Mouse (Mus musculus) CD4-positive helper T cell, adult 2 months (primary cell): ENCODE data around the gene Mrln.

Experiments
- DNase-seq: peaks from one replicate; pipeline ENCODE4 v3.0.0-alpha.2; 2012; ENCODE audit warnings: low read depth, missing footprints, low spot score

Mrln gene

DNA sequence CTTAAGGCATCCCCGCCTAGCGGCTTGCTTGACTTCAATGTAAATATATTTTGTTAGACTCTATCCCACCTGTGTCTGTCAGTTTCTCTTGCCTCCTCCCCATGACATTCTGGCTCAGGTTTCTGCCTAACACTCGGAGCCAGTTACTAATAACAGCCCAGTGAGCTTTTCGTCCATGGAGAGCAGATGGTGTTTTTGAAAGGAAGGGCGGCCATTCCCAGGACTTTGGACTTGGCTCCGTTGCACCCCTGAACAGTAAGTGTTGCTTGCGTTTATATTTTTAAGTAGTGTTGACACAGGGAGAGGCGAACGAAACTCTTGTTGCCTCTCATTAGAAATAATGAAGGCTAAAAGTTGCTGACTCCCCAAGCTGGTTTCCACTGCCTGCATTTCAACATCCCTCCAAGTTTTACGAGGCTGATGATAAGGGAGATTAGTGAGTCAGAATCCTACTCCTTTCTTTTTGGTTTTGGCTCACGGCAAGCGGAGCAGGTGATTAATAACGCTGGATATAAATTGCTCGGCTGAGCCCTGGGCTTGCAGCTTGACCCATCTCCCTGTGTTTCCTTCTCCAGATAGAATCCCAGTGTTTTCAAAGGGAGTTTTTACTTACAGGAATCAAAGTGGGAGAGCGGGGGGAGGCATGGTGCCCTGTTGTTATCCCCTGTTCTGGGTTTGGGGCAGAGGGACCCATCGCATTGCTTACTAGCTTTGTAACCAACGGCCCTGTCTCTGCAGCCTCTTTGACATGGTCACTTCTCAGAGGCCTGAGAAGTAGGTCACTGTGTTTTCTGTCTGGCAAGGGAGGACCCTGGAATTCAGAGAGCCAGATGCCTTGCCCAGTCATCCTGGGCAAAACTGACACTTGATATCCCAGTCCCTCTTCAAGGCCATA, at the start of gene Mrln:
Mrln (plus strand) TSS at position 160 of the 895 bp plus-strand sequence.
- no peak for DNase-seq

GRCm38 (mm10) chr10:70156431-70157165, 47.9 kb upstream of the Mrln start:
- peak; percentile 37 for DNase-seq

- DNase-seq, result no peak
These were observed 44.7 kb upstream of the Mrln start for GRCm38 (mm10) chr10:70159651-70160320.

DNA sequence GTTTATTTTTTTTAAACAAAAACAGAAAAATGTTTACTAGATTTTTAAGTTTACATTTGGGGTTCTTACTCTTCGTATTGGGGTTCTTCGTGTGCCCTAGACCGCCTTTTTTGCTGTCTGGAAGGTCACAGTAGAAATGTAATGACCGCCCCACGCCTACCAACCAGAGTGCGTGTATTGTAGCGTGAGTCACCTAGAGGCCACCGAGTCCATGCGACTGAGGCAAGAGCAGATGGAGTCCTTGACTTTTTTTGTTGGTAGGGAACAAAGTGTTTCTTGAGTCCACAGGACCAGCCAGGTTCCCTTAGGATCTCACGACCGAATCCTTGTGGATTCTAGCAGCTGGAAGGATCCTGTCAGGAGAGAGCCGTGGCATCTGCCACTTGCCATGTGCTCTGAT, 43.7 kb upstream of the Mrln start:
- no peak for DNase-seq

- DNase-seq, result no peak
These were observed 43.0 kb upstream of the Mrln start for GRCm38 (mm10) chr10:70161504-70161903.

DNA sequence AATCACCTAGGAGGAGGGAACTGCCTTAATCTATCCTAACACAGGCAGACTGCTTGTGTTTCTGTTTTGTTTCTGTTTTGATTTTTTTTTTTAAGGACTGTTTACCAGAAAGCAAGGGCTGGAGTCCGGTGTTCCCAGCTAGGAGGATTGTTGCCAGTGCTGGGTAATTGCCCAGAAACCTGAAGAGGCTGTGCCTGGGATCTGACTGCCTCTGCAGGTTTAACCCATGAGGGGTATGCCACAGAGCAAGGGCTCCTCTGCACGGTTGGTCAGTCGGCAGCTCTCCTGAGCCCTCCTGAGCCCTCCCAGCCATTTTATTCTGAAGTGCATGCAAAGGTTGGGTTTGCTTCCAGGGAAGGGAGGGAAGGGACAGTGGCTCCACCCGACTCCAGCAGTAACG, 40.8 kb upstream of the Mrln start:
- no peak for DNase-seq

- no peak for DNase-seq
These were observed 38.6 kb upstream of the Mrln start for GRCm38 (mm10) chr10:70165877-70166276.

DNA sequence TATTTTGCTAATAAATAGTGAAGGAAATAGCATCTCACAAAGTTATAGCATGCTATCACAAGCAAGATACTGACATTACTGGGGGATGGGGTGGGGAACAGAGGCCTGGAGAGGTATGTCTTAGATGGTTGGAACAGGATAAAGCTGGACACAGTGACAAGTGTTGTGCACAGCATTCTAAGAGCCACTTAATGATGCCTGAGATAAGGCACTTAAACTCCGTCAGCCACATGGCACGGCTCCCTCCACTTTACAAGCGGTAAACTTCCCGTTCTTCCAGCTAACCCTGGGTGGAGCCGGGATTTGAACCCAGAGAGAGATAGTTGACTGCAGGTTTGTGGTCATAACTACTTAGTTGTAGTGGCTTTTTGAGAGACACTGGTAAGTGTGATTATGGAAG, 38.0 kb upstream of the Mrln start:
- no peak for DNase-seq

GRCm38 (mm10) chr10:70167625-70168024, 36.8 kb upstream of the Mrln start:
- no peak for DNase-seq

GRCm38 (mm10) chr10:70168396-70168795, 36.1 kb upstream of the Mrln start:
- no peak for DNase-seq

DNA sequence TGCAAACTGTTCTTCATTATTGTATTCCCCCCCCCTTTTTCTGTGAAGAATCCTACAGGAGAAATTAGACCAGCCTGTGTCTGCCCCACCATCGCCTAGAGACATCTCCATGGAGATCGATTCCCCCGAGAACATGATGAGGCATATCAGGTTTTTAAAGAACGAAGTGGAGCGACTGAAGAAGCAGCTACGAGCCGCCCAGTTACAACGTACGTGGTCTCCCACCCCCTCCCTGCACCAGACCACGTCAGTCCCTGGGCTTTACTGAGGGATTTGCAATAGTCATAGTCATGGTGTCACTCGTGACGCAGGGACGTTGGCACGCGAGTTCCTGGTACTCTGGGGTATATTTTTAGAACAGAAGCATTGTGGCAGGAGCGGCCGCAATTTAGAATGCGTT, 35.4 kb upstream of the Mrln start:
- DNase-seq, result no peak

- peak; percentile 62 for DNase-seq
These were observed 31.1 kb upstream of the Mrln start for GRCm38 (mm10) chr10:70173314-70173713.

- no peak for DNase-seq
These were observed 29.8 kb upstream of the Mrln start for GRCm38 (mm10) chr10:70174494-70175190.

DNA sequence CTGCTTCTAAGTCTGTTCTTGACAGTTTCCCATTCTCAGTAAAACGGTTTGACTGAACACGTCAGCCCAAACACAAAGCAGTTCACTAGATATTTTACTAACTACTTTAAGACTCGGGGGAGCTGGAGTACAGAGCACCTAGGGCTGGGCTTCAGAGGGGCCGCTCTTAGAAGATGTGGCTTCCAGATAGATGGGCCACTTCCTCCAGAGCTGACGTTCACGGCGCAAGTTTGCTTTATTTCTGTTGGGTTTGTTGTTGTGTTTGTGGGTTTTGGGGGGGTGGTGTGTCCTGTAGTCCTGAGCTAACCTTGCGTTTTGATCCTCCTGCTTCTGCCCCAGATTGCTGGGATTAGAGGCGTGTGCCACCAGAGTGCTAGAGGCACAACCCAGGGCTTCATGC, 23.7 kb upstream of the Mrln start:
- DNase-seq, result peak; percentile 74

GRCm38 (mm10) chr10:70181279-70181972, 23.0 kb upstream of the Mrln start:
- peak; percentile 64 for DNase-seq

DNA sequence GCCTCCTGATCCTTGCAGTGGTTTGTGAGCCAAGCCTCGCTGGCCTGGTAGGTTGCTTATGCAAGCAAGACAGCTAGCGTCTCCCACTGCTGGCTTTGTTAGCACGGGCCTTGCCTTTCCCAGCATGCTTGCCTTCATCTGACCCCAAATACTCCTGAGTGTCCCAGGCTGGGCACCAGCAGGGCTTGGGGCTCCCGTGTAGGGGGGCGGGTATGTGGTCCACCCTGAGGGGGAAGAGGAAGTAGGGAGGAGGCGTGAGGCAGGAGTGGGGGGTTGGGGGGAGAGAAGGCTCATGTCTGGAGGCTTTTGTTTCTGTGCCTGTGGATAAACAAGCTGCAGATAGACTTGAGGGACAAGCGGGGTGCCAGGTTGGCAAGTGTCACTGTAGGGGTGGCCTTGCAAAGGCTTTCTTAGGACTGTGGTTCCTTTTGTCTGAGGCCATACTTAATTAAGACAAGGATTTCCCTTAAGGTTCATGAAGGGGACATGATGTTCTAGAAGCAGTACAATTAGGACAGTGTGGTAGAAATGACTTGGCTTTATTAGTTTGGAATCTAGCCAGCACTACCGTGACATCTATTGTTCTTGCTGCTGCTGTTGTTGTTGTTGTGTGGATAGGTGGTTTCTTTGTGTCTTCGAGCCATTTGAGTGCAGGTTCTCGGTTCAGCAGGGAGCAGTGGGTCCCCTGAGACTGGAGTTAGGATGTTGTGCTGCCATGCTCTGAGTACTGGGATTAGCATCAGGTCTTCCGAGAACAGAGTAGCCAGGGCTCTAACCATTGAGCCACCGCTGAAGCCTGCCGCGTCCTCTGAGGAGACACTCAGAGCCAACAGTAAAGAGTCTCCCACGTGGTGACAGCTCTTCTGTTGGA, 21.0 kb upstream of the Mrln start:
- DNase-seq, result no peak

DNA sequence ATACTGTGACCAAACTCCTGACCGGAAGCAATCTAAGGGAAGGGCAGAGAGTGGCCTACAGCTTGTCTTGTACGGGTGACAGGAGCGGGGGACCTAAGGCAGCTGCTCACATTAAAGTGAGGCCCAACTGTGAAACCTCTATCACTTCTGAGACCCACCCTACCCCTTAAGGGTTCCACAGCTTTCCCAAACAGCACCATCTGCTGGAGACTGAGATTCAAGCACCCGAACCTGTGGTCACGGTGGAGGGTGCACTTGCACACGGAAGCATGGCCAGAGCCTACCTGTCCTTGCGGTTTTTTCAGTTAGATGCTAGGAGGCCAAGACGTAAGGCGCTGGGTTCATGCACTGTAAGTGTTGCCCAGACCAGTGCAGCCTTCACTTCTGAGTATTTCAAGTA, 18.3 kb upstream of the Mrln start:
- DNase-seq, result peak; percentile 24

DNA sequence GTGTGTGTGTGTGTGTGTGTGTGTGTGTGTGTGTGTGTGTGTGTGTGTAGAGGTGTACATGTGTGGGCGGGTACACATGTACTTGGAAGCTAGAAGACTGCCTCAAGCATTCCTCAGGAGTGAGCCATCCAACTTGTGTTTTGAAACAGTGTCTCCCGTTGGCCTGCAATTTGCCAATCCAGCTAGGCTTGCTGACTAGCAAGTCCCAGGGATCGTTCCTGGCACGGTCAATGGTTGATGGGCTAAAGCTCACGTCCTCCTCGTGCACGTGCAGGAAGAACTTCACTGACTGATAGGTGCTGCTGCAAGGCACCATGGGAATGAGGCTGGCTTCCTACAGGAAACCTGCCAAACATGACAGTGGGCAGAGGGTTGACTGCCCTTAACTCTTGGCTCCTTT, 17.9 kb upstream of the Mrln start:
- DNase-seq, result no peak

- DNase-seq, result no peak
These were observed 14.6 kb upstream of the Mrln start for GRCm38 (mm10) chr10:70189864-70190263.

- DNase-seq, result no peak
These were observed 10.2 kb upstream of the Mrln start for GRCm38 (mm10) chr10:70194283-70194682.
